Mouse (Mus musculus): Measurements from ENCODE around the gene Daam1. TPM values are rescaled to one million over a fixed set of nuclear protein-coding genes. Genes with fewer than 3 reads are reported as not detected.

Gene Daam1
- total RNA-seq, 1 experiment from 2014 or later, result 20.0 TPM

DNA sequence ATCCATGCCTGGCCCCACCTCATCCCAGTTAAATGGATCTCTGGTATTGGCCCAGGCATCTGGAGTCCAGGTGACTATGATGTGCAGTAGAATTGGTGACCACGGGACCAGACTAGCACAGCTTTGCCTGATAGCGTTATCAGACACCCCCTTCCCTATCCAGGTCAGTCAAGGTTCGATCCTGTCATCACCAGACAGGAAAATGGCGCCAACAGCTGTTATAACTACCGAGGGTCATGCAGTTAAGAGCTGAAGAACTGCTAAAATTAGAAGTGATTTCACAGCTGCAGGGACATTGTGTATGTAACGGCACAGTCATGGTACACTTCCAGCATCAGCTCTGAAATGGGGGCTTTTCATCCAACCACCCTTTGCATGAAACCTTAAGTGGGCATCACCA is 149.3 kb downstream of the Daam1 start:
- ATAC-seq (replicated peaks; ENCODE audit: low read depth, poor library complexity, severe bottlenecking), result no peak

DNA sequence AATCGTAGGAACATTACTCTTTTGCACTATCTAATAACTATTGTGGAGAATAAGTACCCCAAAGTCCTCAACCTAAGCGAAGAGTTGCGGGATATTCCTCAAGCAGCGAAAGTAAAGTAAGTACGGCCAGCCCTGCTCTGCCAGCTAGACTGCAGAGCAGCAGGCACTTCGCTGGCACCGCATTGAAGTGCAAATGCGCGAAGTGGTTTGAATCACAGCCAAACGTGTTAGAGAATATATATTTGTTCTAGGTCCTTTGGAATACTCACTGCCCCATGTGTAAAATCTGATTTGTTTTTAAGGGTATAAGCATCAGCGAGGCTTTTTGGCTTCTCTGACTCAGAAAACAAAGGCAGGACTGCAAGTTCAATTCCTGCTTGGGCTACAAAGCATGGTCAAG is 149.9 kb downstream of the Daam1 start:
- no peak for ATAC-seq (replicated peaks; ENCODE audit: low read depth, poor library complexity, severe bottlenecking)

DNA sequence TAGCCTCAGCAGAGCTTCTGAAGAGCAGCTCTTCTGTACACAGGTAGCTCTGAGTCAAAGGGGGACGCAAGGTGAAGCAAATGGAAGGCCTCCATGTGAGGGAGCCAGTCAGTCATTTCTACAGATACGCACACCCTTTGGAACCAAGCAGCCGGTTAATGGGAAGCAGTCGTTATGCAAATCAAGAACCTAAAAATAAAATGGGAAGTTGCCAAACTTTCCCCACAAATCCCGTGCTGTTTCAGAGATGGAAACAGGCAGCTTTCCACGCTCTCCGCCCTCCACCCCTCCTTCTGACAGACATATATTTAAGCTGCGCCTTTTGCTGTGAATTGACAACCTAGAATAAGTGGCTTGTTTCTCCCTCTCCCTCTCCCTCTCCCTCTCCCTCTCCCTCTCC is 150.4 kb downstream of the Daam1 start:
- peak; percentile 24; the same call in 1 of the 2 replicates for ATAC-seq (replicated peaks; ENCODE audit: low read depth, poor library complexity, severe bottlenecking)

DNA sequence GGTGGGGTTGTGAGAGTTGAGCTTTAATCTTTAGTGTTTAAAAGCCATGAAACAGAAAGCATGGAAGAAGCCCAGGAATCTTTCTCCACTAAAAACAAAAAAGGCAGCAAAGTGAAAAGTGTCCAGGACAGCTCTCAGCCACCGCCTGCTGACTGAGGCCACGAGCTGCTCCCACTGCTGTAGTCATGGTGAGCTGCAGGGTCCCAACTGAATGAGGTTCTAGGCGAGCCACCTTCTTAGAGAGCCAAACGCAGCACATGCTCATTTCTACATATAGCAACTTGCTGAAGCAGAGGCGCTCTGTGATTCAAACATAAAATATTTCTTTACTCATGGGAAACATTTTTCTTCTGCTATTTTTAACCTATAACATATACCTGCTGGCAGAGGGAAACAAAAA is 150.9 kb downstream of the Daam1 start:
- ATAC-seq (replicated peaks; ENCODE audit: low read depth, poor library complexity, severe bottlenecking), result no peak

DNA sequence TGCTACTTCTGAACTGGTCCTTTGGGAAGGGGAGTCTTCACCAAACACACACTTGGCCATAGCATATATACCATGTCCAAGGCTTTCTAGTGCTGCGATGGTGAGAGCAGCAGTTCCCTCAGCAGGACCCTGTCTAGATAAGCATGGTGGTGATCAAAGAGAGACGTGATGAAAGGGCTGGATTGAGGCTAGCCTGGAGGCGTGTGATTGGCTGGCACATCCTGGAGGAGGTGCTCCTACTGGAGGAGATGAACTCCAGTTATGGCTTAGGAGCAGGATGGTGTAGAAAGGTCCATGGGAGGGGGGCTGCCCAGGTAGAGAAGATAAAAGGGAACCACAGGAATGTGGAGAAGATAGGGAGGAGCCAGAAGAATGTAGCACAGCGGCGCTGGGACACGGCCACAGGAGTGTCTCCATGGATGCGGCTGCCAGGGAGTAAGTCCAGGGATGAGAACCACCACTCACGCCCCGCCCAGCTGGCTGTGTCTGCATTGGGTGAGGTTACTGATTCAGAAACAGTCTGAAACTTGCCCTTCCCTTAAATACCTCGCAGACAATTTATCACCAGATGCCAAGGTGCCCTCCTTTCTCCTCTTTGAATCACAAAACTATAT is 152.3 kb downstream of the Daam1 start:
- ATAC-seq (replicated peaks; ENCODE audit: low read depth, poor library complexity, severe bottlenecking), result no peak

DNA sequence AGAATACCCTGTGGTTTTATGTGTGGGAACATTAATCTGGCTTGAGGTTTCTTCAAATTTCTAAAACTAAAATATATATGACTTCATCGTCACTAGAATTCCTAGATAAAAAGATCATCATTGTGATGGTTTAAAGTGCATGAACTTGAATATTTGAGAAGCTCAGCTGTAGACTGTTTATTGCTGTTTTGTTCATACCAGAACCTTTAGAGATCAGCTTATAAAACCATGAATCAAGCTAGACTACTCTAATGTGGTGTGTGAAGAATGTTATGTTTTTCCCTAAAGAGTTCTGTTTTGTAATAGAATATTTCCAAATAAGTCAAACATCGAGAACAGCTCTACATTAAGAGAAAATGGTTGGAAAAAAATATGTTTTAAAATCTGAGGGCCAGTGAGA is 156.3 kb downstream of the Daam1 start:
- no peak for ATAC-seq (replicated peaks; ENCODE audit: low read depth, poor library complexity, severe bottlenecking)

DNA sequence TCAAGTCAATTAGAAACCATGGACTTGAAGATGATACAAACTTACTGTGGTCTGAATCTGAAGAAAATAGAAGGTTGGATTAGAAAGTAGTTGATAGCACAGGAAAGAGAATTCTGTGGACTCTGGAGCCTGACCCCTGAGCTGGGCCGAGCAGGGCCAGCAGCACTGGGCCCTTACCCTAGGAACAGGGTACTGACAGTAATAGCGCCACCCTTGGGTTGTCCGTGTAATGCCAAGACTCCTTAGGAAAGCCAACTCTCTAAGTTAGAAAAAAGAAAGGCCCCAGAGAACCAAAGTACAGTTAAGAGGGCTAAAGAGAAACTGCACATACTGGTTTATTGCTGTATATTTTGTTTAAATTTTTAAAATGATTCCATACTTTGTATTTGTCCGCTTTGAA is 157.0 kb downstream of the Daam1 start:
- no peak for ATAC-seq (replicated peaks; ENCODE audit: low read depth, poor library complexity, severe bottlenecking)

DNA sequence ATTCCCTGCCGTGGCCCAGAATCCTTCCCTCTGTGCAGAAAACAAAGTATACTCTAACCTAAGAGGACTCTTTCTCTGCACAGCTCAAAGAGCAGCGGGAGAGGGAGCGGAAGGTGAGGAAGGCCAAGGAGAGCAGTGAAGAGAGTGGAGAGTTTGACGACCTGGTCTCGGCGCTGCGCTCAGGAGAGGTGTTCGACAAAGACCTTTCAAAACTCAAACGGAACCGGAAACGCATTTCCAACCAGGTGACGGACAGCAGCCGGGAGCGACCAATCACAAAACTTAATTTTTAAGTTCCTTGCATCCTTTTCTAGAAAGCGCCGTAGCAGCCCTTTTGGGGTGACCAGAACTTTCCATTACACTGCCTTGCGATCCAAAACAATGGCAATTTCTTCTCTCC is 158.7 kb downstream of the Daam1 start:
- ATAC-seq (replicated peaks; ENCODE audit: low read depth, poor library complexity, severe bottlenecking), result no peak

DNA sequence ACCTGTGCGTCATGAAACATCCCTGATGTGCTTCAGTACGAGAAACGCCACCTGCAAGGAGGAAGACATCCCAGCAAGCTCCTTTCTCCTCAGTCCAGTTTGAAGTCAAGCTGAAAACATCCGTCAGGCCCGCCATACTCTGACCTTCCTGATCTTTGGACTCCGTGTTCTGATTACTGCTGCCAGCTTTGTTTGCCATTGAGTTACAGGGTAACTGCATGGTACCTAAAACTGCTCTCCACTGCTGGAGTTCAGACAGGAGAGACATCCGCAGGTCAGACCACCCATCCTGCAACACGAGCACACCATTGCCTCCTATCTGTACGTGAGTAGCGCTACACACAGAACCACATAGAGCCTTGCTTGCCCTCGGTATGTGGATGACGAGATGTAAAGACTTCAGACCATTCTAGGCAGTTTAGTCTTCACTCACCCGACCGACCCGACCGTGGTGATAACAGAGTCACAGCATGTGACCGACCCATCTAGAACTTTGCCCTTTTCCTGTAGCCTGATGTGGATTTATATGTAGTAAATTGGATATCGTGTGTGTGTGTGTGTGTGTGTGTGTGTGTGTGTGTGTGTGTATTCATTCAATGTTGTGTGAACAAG is 161.8 kb downstream of the Daam1 start:
- no peak for ATAC-seq (replicated peaks; ENCODE audit: low read depth, poor library complexity, severe bottlenecking)

DNA sequence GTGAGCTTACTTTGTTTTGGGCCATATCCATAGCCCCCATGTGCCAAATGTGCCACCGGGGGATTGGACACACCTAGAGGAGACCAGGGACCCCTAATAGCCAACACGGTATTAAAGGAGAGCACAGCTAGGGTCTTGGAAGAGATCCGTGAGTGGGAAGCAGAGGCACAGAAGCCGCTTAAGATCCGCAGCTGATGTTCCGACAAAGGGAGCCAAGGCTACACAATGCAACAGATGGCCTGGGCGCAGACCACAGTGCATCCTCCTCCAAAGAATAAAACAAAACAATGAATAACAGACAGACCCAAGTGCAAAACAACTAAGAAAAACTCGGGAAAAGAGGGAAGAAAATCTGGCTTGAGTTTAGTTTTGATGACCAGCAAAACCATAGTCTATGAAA is 165.0 kb downstream of the Daam1 start:
- no peak for ATAC-seq (replicated peaks; ENCODE audit: low read depth, poor library complexity, severe bottlenecking)

DNA sequence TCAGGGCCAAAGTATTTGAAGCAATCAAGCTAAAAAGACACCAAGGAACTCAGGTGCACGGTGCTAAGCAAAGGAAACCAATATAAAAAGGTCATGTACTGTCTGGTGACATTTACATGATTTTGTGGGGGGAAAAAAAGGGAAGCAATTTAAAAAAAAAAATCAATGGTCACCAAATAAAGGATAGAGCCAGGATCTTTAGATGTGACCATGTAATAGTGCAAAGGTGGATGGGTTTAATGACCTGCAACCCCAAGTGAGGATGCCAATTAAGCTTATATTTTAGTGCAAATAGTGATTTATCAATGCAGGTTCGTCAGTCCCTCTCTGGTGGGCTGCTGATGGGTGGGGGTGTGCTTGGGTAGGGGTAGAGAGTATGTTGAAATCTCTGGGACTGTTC is 166.0 kb downstream of the Daam1 start:
- ATAC-seq (replicated peaks; ENCODE audit: low read depth, poor library complexity, severe bottlenecking), result no peak

DNA sequence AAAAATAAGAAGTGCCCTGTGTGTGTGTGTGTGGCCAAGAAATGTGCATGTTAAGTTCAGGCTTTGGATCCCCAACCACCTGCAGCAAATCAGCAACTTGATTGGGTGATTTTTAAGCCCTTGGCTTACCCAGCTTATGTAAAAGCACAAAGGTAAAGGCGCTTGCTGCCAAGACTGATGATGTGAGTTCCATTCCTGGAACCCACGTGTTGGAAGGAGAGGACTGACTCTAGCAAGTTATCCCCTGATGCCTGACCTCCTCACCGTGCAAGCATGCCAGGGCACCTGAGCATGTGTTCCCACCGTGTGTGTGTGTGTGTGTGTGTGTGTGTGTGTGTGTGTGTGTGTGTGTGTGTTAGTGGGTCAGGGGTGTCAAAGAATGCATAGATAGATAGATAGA is 166.5 kb downstream of the Daam1 start:
- ATAC-seq (replicated peaks; ENCODE audit: low read depth, poor library complexity, severe bottlenecking), result no peak

DNA sequence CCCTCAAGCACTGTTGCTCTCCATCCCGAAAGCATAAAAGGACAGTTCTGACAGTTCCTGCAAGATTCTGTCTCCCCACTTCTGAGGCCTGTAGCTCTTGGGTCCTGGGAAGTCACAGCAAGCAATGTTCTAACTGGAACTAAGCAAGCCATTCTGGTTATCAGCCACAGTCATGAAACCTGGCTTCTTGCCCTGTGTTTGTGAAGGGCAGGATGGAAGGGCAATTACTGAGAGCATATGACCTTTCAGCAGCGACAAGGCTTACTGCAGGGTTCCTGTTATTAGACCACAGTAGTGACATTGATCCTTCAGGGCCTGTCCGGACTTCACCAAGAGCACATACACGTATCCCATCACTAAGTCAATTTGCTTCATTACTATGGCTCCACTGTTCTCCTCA is 167.8 kb downstream of the Daam1 start:
- ATAC-seq (replicated peaks; ENCODE audit: low read depth, poor library complexity, severe bottlenecking), result peak; percentile 68

DNA sequence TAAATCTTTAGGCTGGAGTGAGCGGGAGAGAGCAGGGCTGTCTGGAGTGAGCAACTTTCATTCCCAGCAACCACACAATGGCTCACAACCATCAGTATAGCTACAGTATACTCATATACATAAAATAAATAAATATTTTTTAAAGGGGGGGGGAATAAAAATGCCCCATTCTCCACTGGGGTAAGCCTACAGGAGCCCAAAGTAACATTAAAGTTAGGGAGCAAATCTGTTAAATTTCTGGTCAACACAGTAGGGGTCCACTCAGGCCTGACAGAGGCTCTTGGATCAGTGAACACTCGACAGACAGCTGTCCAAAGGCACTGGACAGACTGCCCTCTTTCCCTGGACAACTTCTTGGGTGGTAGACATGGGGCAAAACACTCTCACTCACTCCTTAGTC is 168.8 kb downstream of the Daam1 start:
- no peak for ATAC-seq (replicated peaks; ENCODE audit: low read depth, poor library complexity, severe bottlenecking)

DNA sequence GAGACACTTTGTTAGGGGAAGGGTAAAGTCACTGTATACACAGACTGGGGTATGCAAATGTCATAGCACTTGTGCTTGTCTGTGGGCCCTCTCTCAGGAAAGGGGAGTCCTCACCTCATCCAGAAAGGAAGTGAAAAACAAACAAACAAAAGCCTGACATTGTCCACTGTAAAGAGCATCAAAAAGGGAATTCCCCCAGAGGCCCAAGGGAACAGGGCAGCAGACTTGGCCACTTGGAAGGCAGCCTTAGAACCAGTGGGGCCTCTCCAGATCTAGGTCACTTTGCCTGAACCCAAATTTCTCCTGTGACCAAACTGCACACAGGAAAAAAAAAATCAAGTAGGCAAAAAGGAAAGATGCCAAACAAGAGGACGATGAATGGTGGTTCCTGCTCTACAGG is 170.9 kb downstream of the Daam1 start:
- no peak for ATAC-seq (replicated peaks; ENCODE audit: low read depth, poor library complexity, severe bottlenecking)

DNA sequence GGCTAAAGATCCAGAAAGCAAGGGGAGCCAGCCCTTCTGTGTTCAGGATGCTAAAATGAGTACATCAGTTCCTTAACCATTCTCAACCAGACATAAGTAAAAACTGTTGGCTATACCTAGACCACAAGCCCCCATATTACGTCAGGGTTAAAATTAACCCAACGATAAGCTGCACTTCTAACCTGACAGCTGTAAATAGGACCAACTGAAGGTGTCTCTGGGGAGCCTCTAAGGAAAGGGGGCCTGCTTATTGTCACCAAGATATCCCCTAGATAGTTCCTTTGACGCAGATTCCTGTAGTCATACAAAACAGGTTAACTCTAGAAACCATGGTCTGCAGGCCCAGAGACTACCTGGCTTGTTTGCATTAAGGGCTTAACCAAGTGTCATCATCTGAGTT is 174.4 kb downstream of the Daam1 start:
- no peak for ATAC-seq (replicated peaks; ENCODE audit: low read depth, poor library complexity, severe bottlenecking)

DNA sequence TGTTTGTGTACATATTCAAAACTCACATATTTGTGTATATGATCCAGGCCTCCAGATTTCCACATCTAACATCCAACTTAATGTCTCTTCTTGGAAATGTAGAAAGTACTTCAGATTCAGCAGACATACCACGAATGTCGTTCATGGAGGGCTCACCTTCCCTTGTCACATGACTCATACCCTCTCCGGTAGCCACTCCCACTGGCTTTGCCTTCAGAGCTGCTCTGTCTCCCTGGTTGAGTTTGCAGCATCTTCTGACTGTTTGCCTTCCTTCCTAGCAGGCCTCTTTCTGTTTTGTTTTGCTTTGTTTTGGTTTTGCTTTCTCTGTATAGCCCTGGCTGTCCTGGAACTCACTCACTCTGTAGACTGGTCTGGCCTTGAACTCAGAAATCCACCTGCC is 176.8 kb downstream of the Daam1 start:
- no peak for ATAC-seq (replicated peaks; ENCODE audit: low read depth, poor library complexity, severe bottlenecking)

DNA sequence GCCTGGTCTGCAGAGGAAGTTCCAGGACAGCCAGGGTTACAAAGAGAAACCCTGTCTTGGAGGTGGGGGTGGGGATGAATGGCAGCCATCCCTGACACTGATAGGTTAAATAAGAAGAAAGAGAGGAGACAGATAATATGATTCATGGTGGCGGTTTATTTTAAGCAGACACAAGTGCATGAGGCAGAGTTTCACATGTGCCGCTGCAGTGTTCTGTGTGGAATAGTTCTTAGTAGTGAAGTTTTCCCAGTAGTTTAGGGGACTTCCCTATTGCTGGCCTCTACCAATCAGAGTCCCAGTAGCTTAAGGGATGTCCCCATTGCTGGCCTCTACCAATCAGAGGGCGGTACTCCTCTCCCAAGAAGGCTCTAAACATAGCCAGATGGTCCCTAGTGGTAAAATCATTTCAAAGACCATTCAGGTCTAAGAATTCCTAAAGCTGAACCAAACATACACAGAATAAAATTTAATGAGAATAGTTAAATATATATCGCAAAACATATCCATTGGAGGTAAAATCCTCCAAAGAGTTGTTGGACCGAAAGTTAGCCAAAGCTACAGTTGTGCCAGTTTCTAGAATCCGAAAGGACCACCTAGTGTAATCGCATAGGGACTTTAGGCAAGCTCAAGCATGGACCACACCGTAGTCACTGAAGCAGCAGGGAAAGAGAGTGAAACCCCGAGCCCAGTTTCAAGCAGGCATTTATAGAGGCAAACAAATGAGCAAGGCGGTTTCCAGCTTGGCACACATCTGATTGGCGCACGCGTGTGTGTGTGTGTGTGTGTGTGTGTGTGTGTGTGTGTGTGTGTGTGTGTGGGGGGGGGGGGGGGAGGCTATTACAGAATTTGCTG is 178.4 kb downstream of the Daam1 start:
- no peak for ATAC-seq (replicated peaks; ENCODE audit: low read depth, poor library complexity, severe bottlenecking)

DNA sequence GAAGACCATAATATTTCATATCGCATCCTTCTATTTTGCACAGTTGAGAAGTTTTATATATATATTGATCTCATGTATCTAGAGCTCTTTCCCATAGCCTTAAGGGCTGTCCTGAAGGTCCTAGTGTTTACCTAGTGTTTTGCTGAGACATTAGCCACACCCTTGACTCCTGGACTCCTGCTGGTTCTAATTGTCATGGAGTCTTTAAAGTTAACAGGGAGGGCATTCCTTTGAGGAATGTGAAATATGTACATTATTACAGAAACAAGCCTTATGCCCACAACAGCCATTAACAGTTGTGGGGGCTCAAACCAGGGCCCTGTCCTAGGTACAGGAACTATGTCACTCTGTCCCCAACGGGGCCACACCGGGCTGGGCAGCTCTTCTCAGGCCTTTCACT is 180.5 kb downstream of the Daam1 start:
- no peak for ATAC-seq (replicated peaks; ENCODE audit: low read depth, poor library complexity, severe bottlenecking)

DNA sequence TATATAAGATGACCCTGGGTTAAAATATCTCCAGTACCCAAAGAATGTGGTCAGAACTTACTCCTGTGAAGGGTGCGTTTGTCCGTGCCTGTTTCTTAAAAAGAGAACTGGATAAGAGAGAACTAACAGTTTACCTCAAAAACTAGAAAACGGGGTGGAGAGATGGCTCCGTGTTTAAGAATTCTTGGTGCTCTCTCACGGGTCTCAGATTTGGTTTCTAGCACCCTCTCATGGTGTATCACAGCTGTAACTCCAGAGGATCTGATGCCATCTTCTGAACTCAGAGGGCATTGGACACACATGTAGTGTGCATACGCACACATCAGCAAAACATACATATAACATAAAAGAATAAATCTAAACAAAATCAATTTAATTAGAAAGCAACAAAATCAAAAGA is 181.2 kb downstream of the Daam1 start:
- no peak for ATAC-seq (replicated peaks; ENCODE audit: low read depth, poor library complexity, severe bottlenecking)

DNA sequence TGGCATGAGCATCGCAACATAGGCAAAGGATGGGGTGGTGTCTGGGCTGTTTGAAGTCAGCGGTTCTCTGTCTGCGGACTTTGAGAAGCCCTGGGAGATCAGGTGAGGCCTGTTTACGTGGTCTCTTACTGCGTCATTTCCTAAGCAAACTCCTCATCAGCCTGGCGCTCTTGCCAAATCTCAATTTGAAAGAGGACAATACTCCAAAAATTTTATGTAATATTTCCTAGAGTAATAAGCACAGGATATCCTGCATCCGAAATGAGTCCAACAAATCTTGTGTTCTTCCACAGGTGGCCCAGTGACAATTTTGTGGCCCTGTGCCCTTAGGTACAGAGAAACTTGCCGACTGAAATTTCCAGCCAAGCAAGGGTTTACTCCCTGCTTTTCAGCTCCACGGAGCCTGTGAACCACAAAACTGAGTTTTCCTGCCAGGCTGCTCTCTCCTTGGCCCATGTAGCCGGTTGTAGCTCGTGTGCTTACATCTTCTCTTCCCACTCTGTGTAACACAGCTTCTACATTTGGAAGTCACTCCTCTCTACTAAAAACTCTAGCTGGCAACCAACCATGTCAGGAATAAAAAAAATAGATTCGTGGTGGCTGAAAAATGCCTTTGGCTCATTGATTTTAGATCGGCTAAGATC is 183.0 kb downstream of the Daam1 start:
- ATAC-seq (replicated peaks; ENCODE audit: low read depth, poor library complexity, severe bottlenecking), result no peak

Data from common myeloid progenitor, adult 5-6 weeks (primary cell).